Mouse (Mus musculus) embryo, embryonic 11.5 days (tissue): ENCODE results near the gene Ccdc73.
"Not testable (repeated sequence)": the region's sequence is repeated elsewhere in the genome, so short reads cannot be mapped to it uniquely, and the experiment has no call there.

Experiments
- DNase-seq: peaks from one replicate; pipeline ENCODE4 v3.0.0-alpha.2; 2012; ENCODE audit warnings: low read depth, low spot score

Gene Ccdc73

GRCm38 (mm10) chr2:104867282-104867855, at the start of gene Ccdc73:
TSS of gene Ccdc73 (plus strand) at chr2:104867805.
- no peak for DNase-seq

GRCm38 (mm10) chr2:104818763-104819162, 48.8 kb upstream of the Ccdc73 start:
- not testable (repeated sequence) for DNase-seq

- no peak for DNase-seq
These were observed 41.4 kb upstream of the Ccdc73 start for GRCm38 (mm10) chr2:104826191-104826590.

DNA sequence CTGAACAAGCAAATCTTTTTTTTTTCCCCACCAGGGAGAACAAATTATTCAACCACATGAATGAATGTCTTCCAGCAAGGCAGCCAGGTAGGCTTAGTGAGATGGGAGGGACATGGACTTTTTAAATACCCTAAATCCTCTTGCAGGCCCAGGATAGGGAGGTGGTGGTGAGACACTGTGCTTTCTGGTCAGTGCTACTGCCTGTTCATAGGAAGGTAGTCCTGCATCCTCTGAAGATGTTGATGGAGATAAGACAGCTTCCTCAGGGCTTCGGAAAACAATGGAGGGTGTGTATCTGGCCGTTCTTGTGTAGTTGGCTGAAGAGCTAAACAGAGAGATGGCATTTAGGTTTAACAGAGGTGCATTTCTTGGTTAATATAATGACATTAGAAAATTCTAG, 35.1 kb upstream of the Ccdc73 start:
- DNase-seq = no peak

DNA sequence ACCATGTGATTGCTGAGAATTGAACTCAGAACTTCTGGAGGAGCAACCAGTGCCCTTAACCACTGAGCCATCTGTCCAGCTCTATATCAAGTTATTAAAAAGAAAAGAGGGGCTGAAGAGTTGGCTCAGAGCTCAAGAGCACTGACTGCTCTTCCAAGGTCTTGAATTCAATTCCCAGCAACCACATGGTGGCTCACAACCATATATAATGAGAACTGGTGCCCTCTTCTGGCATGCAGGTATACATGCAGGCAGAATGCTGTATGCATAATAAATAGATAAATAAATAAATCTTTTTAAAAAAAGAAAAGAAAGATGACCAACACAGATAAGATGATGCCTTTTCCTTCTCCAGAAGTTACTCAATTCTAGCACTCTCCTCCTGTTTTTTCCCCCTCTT, 26.6 kb upstream of the Ccdc73 start:
- DNase-seq = no peak

- no peak for DNase-seq
These were observed 25.9 kb upstream of the Ccdc73 start for GRCm38 (mm10) chr2:104841736-104842135.

GRCm38 (mm10) chr2:104842559-104842958, 25.0 kb upstream of the Ccdc73 start:
- DNase-seq = no peak

GRCm38 (mm10) chr2:104846638-104847414, 20.8 kb upstream of the Ccdc73 start:
- DNase-seq = no peak

DNA sequence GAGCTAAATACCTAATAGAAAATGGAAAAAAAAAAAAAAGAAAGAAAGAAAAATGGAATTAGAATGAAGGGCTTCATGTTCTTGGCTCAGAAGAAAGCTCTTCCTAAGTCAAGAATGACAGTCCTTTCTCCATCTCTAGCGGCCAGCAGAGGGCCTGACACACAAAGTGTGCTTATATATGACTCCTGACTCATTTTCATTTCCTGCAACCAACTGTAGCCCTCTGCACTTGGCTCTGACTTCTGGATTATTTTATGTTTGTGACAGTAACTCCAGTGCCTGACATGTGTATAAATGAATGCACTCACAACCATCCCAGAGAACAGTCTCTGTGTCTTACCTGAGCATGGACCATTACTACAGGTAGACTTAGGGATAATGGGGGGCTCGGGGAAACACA, 20.0 kb upstream of the Ccdc73 start:
- DNase-seq = no peak

DNA sequence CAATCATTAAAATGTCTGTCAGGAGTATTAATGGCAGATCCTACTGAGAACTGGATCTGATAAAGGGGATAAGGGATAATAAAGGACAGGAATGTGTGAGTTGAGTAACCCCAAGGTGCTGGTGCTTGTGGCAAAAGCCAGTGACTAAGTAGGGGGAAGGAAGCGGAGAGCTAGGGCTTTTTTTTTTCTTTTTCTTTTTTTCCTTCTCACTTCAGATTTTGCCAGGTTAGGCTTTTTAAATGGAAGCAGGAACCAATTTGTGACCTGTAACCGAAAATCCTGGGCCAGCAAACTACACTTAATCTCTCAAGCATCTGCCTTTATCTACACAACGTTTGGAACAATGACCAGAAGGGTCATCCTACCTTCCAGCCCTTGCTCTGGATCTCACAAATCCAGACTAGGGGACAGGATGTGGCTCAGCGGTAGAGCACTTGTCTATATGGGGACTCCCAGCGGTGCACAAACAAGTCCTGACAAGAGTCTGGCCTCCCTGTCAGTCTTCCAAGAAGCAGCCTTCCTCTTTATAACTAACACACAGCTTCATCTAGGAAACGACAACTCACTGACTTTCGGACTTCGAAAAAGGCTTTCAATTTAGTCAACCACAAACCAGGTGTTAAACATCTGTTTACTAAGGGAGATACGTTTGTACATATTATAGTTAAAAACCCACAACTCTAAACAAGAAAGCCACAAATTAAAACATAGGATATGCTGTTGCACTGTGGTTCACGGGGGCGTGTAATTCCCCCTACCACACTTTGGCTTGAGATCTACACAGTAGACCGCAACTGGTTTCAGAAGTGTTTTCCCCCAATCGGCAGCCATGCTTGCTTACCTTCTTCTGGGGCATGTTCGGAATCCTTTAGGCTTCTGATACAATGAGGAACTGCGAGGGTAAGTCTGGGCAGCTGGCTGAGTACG, 19.1 kb upstream of the Ccdc73 start:
- no peak for DNase-seq

DNA sequence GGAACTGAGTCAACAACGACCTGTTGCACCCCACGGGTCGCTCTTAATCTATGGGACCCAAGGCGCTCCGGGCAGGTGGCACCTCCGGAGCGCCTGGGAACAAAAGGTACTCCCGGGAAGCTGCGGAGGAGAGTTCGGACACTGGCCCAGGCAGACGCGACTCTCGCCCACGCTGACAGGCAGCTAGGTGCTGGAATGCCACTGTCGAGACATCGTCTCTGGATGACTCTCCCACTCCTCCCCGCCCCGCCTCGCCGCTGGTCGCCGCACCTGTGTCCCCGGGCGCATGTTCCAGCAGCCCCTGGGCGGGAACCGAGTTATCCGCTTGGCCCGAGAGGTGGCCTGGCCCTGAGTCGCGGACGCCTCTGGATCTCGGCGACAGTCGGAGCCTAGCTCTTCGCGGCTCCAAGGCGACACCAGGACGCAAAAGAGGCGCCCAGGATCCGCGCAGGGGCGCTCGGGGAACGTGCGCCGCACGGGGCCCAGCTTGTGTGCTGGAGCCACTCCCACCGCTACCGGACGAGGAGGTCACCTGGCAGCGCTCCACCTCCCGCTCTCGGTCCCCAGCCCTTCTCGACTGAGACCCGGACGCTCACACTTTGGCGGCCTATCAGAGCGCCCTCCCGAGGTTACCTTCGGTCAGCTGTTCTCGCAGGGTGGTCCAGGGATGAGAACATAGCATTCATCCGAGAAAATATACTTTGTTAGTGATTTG, 18.2 kb upstream of the Ccdc73 start, which contains the start of gene Prrg4:
Gene Prrg4, minus strand, starts transcription at position 601 of the 715 bp plus-strand sequence.
- DNase-seq = no peak

- no peak for DNase-seq
These were observed 17.6 kb upstream of the Ccdc73 start for GRCm38 (mm10) chr2:104849991-104850359.

DNA sequence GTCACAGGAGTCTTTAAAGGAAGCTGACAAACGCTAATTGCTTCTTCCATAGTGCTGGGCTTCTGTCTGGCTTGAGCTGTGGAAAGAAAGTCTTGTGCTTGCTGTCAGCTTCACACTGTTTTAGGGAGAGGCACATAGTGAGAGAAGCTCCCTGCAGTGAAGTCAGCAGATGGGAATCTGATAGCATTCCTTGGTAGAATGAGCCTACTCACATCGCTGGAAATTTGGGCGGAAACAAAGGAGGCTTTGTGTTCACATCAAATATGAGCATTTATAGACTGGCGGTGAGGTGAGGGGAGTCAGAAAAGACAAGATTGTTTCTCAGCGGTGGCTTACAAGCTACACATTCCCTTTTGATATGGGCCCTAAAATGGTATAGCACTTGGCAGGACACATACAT, 15.9 kb upstream of the Ccdc73 start:
- DNase-seq = no peak

GRCm38 (mm10) chr2:104852546-104852945, 15.1 kb upstream of the Ccdc73 start:
- DNase-seq = no peak

- no peak for DNase-seq
These were observed 12.8 kb upstream of the Ccdc73 start for GRCm38 (mm10) chr2:104854836-104855235.

- no peak for DNase-seq
These were observed 11.9 kb upstream of the Ccdc73 start for GRCm38 (mm10) chr2:104855732-104856131.

DNA sequence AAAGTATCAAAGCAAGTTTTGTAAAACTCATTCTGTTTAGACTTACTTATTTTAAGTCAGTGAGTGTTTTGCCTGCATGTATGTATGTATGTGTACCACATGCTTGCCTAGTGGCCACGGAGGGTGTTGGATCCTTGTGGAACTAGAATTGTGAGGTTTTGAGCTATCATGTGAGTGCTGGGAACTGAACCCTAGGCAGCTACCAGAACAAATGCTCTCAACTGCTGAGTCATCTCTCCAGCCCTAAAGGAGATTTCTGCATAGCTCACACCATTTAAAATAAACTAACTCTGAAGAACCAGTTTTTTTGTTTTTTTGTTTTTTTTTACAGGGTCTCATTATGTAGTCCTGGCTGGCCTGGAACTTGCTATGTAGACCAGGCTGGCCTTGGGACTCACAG, 11.4 kb upstream of the Ccdc73 start:
- DNase-seq = no peak

GRCm38 (mm10) chr2:104858083-104858482, 9.5 kb upstream of the Ccdc73 start:
- not testable (repeated sequence) for DNase-seq

DNA sequence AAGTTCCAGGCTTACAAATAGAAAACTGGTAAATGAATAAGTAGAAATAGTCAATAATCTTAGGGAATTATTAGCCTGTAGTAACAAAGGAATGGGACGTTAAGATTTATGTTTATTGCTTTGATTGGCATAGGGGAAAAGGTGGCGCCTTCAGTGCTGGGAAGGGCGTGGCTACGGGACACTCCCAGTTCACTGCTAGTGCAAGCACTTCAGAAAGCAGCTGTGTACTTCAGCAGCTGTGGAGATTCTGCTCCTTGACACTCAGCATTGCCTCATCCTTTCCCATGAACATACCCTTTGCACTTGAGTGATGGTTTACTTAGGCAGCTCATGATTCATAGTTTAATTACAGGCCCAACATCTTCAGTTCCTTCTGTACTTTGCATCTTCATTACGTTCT, 8.5 kb upstream of the Ccdc73 start:
- no peak for DNase-seq

DNA sequence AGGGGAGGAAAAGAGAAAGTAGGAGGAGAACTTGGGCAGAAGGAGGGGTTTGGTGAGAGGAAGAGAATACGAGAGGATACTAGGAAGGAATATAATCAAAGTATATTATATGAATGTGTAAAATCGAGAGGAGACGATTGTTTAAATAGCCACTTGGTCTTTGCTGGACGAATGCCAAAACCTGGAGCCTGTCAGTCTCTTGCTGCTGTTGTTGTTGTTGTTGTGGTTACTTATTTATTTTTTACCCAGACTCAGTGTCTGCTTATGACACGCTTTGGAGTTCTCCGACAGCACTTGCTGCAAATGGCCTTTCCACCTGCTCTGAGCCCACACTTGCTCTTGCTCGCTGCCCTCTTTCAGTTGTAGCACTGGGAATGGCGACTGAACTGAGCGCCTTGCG, 7.2 kb upstream of the Ccdc73 start:
- DNase-seq = no peak

GRCm38 (mm10) chr2:104864176-104864860, 3.3 kb upstream of the Ccdc73 start:
- no peak for DNase-seq
